Mouse (Mus musculus): ENCODE data around the gene Aars. TPM values are rescaled to one million over a fixed set of nuclear protein-coding genes. Genes with fewer than 3 reads are reported as not detected.

The Aars gene
- total RNA-seq, 1 experiment, result 211 TPM

Other genes with a start within 250 kb of the Aars start
- gene Il34, start 227.2 kb upstream of the Aars start, total RNA-seq (2012; rRNA removed), result 4.6 and 5.4 TPM in 2 replicates
- 59.4 and 64.7 TPM in 2 replicates for gene Cog4, start 186.5 kb upstream of the Aars start, total RNA-seq (2012; rRNA removed)
- gene Sf3b3, start 186.4 kb upstream of the Aars start, total RNA-seq (2012; rRNA removed), result 210 and 244 TPM in 2 replicates
- 17.8 and 23.3 TPM in 2 replicates for gene Fuk, start 130.7 kb upstream of the Aars start, total RNA-seq (2012; rRNA removed)
- 7.5 and 12.4 TPM in 2 replicates for gene St3gal2, start 113.2 kb upstream of the Aars start, total RNA-seq (2012; rRNA removed)
- 32.6 and 35.5 TPM in 2 replicates for gene Ddx19a, start 35.3 kb upstream of the Aars start, total RNA-seq (2012; rRNA removed)
- gene Ddx19b, start 1.4 kb upstream of the Aars start, total RNA-seq (2012; rRNA removed), result 25.3 and 30.2 TPM in 2 replicates
- 2.6 TPM in 1 of 2 replicates, not detected in the other for gene Exosc6, start 23.2 kb downstream of the Aars start, total RNA-seq (2012; rRNA removed)
- 0.22 TPM in 1 of 2 replicates, not detected in the other for gene Clec18a, start 59.3 kb downstream of the Aars start, total RNA-seq (2012; rRNA removed)
- gene Pdpr, start 61.5 kb downstream of the Aars start, total RNA-seq (2012; rRNA removed), result 23.6 and 25.6 TPM in 2 replicates
- 87.4 and 136 TPM in 2 replicates for gene Glg1, start 226.1 kb downstream of the Aars start, total RNA-seq (2012; rRNA removed)

Data from ES-E14 (cell line).